Mouse (Mus musculus): ENCODE measurements at regions not wholly inside any gene's neighbourhood (a gene's known extent, or its start where the extent isn't known, plus 50 kb on each side); places are given as distances from the start of the nearest gene placed in this dataset.

GRCm38 (mm10) chr5:77483053-77483717, 75.3 kb upstream of the Igfbp7 start:
- TF ChIP-seq MYOD1 (IDR thresholded peaks at IDR 0.05; ENCODE audit: control insufficient read depth, insufficient read length, low read depth) = no peak
- no peak for TF ChIP-seq CTCF (IDR thresholded peaks at IDR 0.05; ENCODE audit: control insufficient read depth, insufficient read depth, insufficient read length)
- no peak for TF ChIP-seq USF1 (IDR thresholded peaks at IDR 0.05; ENCODE audit: low read depth)
- no peak for TF ChIP-seq MYOG (IDR thresholded peaks at IDR 0.05; ENCODE audit: control insufficient read depth, extremely low read depth, insufficient read length)
- TF ChIP-seq FOSL1 (IDR thresholded peaks at IDR 0.05; ENCODE audit: insufficient read depth, low read length, poor library complexity, severe bottlenecking) = no peak
